Mouse (Mus musculus) heart, postnatal 36 days (tissue): Measurements from ENCODE around the gene Mllt3. TPM values are rescaled to one million over a fixed set of nuclear protein-coding genes. Genes with fewer than 3 reads are reported as not detected.

ENCODE experiments used
- DNase-seq, 2 experiments: peaks; one replicate each; pipeline ENCODE4 v3.0.0; 2021 to 2022
- intact Hi-C: fragments of 180-260 bp; cut with DNase I; formaldehyde crosslinking; loops from one replicate; pipeline ENCODE4 v1.15.1; 2025
- total RNA-seq, 2 experiments: library from RNA; stranded (reverse); gene quantifications; 2 replicates each; pipeline ENCODE4 v1.2.3; 2021

The Mllt3 gene
- total RNA-seq, 2 experiments from 2014 or later: 10.5 to 14.9 TPM

- no peak for DNase-seq
- intact Hi-C loops: no loop called here
Measured at GRCm38 (mm10) chr4:87955132-87955531, 78.0 kb downstream of the Mllt3 start.

GRCm38 (mm10) chr4:87954421-87955083 is 78.6 kb downstream of the Mllt3 start:
- DNase-seq: no peak
- intact Hi-C loops: no loop called here

- intact Hi-C loops: no loop called here
- DNase-seq: no peak
Measured at GRCm38 (mm10) chr4:87953736-87954135, 79.4 kb downstream of the Mllt3 start.

GRCm38 (mm10) chr4:87953268-87953667 is 79.9 kb downstream of the Mllt3 start:
- intact Hi-C loops: no loop called here
- DNase-seq: no peak

DNA sequence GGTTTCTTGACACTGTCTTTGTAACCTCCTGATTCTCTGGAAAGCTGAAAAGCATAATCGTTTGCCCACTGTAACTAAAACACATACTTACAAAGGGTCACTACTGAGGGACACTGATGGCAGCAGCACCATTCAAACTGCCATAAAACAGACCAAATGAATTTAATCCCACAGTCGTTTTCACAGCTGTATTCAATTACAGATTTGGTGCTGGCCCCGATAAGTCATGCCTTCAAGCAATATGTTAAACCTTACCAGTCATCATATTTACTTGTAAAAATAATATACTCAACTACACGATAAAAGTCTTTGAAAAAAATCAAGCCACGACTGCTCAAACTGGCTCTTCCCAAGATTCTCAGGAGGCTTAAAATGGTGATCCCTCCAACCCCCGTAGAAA is 83.7 kb downstream of the Mllt3 start:
- no peak for DNase-seq
- intact Hi-C loops: no loop called here

DNA sequence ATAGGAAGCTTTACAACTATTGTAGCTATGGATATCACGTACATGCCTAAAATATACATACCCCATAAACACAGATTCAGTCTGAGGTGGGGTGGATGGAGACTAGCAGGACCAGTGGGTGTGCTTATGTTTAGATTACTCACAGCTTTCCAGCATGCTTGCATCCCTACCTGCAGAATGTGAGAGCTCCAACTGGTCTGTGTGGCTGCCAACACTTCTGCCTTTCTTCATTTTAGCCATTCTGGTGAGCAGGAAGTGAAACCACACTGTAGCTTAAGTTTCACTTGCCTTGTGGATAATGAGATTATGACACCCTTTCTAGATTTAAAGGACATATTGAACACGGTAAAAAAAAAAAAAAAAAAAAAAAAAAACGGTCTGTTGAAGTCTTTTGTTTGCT is 88.8 kb downstream of the Mllt3 start:
- intact Hi-C loops: no loop called here
- no peak for DNase-seq

DNA sequence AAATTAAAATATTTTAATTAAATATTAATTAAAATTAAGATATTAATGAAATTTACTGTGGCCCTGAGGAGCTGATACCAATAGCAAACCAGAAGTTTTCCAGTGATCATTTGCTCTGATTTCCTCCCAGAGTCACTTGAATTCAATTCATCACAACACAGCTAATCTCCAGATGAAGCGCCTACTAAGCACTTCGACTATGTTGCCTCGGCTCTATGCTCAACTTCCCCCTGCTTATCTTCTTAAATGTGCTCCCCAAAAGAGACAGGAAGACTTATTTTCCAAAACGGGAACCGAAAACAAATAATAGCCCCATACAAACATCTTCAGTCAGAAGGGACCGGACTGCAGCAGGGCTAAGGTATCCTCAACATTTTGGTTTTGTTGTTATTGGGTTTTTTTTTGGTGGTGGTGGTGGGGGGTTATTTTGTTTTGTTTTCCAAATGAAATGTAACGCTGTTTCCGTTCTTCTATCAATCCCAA is 90.2 kb downstream of the Mllt3 start:
- intact Hi-C loops: no loop called here
- DNase-seq: no peak

GRCm38 (mm10) chr4:87939474-87940154 is 93.5 kb downstream of the Mllt3 start:
- intact Hi-C loops: no loop called here
- DNase-seq: no peak

GRCm38 (mm10) chr4:87936326-87936725 is 96.8 kb downstream of the Mllt3 start:
- peak in 1 of 2 experiments; percentile 11 for DNase-seq

GRCm38 (mm10) chr4:87933701-87934337 is 99.3 kb downstream of the Mllt3 start:
- intact Hi-C loops: no loop called here
- peak in 1 of 2 experiments; percentile 13 for DNase-seq

More at GRCm38 (mm10) chr4:87936326-87936725, 96.8 kb downstream of the Mllt3 start:
- intact Hi-C loops: no loop called here

GRCm38 (mm10) chr4:87930356-87931245 is 102.6 kb downstream of the Mllt3 start:
- no peak for DNase-seq
- intact Hi-C loops: no loop called here

- no peak for DNase-seq
- intact Hi-C loops: no loop called here
Measured at GRCm38 (mm10) chr4:87928603-87929199, 104.5 kb downstream of the Mllt3 start.

- no peak for DNase-seq
Measured at GRCm38 (mm10) chr4:87927354-87927753, 105.8 kb downstream of the Mllt3 start.

DNA sequence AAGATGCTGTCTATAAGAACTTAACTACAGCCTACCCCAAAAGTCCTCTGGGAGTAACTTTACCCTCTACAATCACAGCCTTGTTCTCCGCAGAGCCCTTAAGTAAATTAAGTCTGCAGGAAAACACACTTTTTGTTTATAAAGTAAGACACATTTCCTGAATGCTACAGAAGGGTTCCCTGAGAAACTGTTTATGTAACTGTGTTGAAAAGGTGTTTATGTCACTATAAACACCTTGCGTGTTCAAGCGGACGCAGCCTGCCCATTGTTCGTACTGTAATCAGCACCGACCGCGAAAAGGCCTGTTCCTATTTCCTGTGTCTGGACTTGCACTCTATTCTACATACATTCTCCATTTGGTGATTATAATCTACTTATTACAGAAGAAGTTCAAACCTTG is 112.5 kb downstream of the Mllt3 start:
- no peak for DNase-seq
- intact Hi-C loops: no loop called here

More at GRCm38 (mm10) chr4:87927354-87927753, 105.8 kb downstream of the Mllt3 start:
- intact Hi-C loops: no loop called here

DNA sequence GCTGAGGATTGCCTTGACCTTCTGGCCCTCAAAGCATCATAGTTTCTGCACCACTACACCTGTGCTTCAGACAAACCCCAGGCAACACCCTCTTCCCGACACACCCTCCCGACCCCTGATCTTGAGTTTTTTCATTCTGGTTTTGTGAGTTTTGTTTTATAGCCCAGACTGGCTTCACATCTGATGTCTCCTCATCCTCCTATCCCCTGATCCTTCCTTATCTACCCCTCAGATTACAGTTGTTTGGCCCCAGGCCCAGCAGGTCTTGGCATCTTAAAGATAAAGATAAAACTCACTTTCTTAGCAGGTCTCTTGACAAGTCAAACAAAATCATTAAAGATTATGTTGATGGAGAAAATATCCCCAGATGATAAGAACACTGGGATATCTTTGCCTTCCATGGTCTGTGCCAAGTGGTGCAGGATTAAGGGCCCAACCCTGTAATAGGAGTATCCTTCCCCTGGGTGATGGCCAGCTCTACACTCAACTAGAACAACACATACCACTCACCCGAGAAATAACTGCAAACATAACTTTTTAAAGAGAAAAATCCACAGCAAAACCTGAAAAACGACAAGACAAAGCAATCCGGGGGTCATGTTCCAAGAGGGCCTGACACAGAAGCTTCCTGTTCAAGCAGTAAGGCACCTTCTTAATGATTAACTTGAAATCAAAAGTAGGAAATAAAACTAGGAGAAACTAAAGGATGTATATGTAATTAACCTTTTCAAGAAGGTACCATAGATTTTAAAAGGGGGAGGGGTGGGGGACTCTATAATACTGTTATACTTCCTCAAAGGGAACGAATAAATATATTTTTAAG is 121.8 kb downstream of the Mllt3 start:
- intact Hi-C loops: no loop called here
- no peak for DNase-seq

DNA sequence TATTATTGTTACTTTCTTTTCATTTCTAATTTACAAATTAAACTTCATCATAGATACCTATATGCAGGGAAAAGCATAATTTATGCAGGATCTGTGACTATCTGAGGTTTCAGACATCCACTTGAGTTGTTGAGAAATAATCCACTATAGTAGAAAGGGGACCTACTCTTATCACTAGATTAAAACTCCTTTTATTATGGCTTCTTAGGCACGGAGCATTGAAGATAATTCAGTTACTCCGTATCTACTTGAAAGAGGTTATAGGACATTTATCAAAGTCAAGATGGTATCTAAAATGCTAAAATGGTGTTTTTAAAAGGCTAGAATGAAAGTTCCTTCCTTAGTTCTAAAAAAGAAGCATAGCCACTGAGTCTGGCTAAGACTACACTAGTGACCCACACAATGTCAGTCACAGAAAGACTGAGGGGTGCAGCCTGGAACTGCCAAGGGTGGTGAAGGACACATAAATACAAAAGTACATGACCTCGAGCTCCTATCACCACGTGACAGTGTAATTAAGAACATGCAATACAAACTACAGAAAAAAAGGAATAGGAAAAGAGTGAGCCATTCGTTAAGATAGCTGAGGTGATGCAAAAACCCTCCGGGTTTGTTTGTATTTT is 127.9 kb downstream of the Mllt3 start:
- DNase-seq: no peak
- intact Hi-C loops: no loop called here

DNA sequence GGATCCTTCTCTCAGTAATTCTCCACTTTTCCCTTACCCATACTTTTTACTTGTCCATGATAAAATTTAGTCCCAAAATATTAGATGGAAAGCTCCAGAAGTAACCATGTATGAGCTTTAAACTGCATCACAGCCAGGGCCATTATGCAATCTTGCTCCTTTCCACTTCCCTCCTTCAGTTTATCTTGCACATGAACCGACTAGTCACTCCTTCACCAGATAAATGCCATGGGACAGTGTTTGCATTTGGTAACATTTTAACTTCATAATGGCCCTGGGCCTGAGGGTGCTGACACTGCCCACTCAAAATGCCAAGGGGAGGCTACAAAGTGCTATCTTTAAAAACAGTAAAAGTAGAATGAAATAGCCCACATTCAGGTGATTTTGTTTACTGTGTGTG is 128.4 kb downstream of the Mllt3 start:
- no peak for DNase-seq
- intact Hi-C loops: loop anchor here (5.0 kb wide), 1 partner anchor 117 kb away; no protein-coding TSS in a partner anchor

GRCm38 (mm10) chr4:87902584-87902983 is 130.6 kb downstream of the Mllt3 start:
- no peak for DNase-seq
- intact Hi-C loops: loop anchor here (5.0 kb wide), 1 partner anchor 115 kb away; no protein-coding TSS in a partner anchor

DNA sequence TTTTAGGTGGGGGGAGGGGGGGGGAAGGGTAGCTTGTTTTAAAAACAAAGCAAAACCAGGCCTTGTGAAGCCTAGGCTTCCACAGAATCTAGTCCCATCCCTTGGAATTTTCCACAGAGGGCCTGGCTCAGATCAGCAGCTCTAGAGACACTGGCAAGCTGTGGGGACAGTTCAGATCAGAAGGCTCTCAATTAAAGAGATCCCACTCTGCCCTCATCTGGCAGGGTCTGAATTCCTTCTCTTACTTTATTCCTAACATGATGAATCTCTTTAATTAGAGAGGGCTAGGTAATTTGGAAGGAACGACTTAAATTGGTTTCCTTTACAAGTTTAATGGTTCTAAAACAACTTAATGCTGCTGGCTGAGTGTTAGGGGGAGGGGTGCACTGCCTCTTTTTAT is 132.0 kb downstream of the Mllt3 start:
- DNase-seq: peak in 1 of 2 experiments; percentile 17
- intact Hi-C loops: loop anchor here (5.0 kb wide), 1 partner anchor 114 kb away; no protein-coding TSS in a partner anchor
